10 mouse cellular contexts compared by ENCODE assay signal in the genomic region with DNA sequence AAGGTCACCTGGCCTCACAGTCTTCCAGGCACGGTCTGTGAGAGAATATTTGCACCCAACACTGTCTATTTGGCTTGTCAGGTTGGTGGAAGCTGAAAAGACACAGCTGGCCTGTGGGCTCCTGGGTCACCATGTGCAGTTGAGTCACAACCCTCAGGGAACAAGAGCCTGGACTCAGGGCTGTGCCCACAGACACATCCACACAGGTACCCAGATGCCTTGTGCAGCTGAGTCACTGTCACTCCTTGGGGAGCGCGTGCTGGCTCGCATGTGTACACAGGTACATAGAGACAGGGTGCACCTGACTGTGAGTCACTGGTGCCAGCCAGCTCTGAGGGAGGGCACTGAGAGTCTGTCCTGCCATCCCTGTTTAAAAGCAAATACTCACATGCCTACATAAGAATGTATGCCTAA.
A peak's percentile ranks its signal among the peaks of the same experiment; 100 is the strongest.
DNase-seq lines count a peak whose midpoint lies in the region; ATAC-seq and TF ChIP-seq lines count a peak whose summit lies in the region.
"Had no signal": no experiment of that assay in that cellular context is flagged by ENCODE, and none has a peak within 500 bp of the region (broad histone marks: within the 10 kb centered on the region; RNA-seq: fewer than 3 reads in every experiment).

No protein-coding gene starts in this region.

- TF ChIP-seq POLR2A in heart, adult 2 months (IDR thresholded peaks at IDR 0.05; ENCODE audit: insufficient read depth, low read depth, low read length): no peak
- TF ChIP-seq POLR2A in lung, adult 2 months (IDR thresholded peaks at IDR 0.05; ENCODE audit: borderline replicate concordance, extremely low read depth, low read depth, low read length): no peak

- no peaks in the 10 kb centered on the region for H3K36me3 ChIP-seq in forebrain, embryonic 10.5 days (replicated peaks)
- H3K36me3 ChIP-seq in forebrain, embryonic 16.5 days (ENCODE audit: control insufficient read depth, insufficient read depth): no peaks in the 10 kb centered on the region
- no peaks in the 10 kb centered on the region for H3K36me3 ChIP-seq in heart, adult 2 months (ENCODE audit: control insufficient read depth, insufficient read depth, low read length)
- H3K36me3 ChIP-seq: embryonic facial prominence, embryonic 12.5 days; hindbrain, embryonic 12.5 days had no signal

- H3K27me3 ChIP-seq in forebrain, embryonic 10.5 days (ENCODE audit: poor library complexity, severe bottlenecking): no peaks in the 10 kb centered on the region
- H3K27me3 ChIP-seq in forebrain, embryonic 16.5 days (replicated peaks; ENCODE audit: control insufficient read depth, insufficient read depth, low read length): no peaks in the 10 kb centered on the region
- no peaks in the 10 kb centered on the region for H3K27me3 ChIP-seq in heart, adult 2 months (ENCODE audit: control insufficient read depth, insufficient read depth, low read length)
- H3K27me3 ChIP-seq: embryonic facial prominence, embryonic 12.5 days; hindbrain, embryonic 12.5 days had no signal

- no peak overlapping the region for H3K4me2 ChIP-seq in forebrain, embryonic 16.5 days (ENCODE audit: low read length)
- H3K4me2 ChIP-seq: embryonic facial prominence, embryonic 12.5 days; hindbrain, embryonic 12.5 days had no signal

- H3K4me3 ChIP-seq in forebrain, embryonic 10.5 days: no peak overlapping the region
- no peak overlapping the region for H3K4me3 ChIP-seq in forebrain, embryonic 16.5 days (replicated peaks; ENCODE audit: low read length)
- H3K4me3 ChIP-seq in heart, adult 2 months: no peak overlapping the region
- H3K4me3 ChIP-seq in lung, adult 2 months (replicated peaks; ENCODE audit: extremely low read depth, low read depth, low read length): no peak overlapping the region
- H3K4me3 ChIP-seq: embryonic facial prominence, embryonic 12.5 days; hindbrain, embryonic 12.5 days had no signal

- peaks cover 14% of the 10 kb centered on the region for H3K4me1 ChIP-seq in forebrain, embryonic 10.5 days
- H3K4me1 ChIP-seq in forebrain, embryonic 16.5 days (replicated peaks; ENCODE audit: control insufficient read depth, insufficient read depth, low read length): 0 out of 2 replicates have a peak, but pooled peaks cover 2% of the 10 kb centered on the region
- H3K4me1 ChIP-seq in heart, adult 2 months (ENCODE audit: control insufficient read depth, insufficient read depth, low read length): peaks cover 10% of the 10 kb centered on the region
- H3K4me1 ChIP-seq in lung, adult 2 months (ENCODE audit: control insufficient read depth, insufficient read depth, low read length): peaks cover 7% of the 10 kb centered on the region; the same call in 1 of the 2 replicates
- H3K4me1 ChIP-seq: hindbrain, embryonic 12.5 days had no signal

- no peaks in the 10 kb centered on the region for H3K79me2 ChIP-seq in heart, adult 2 months (replicated peaks; ENCODE audit: control insufficient read depth, insufficient read depth, low read length)

- WGBS in forebrain, embryonic 10.5 days: 88% methylated on average over 4 of the region's 4 CpGs
- 89% methylated on average over 4 of the region's 4 CpGs for WGBS in forebrain, embryonic 16.5 days
- WGBS in heart, adult 2 months: 77% methylated on average over 4 of the region's 4 CpGs
- WGBS in lung, adult 2 months: 53% methylated on average over 4 of the region's 4 CpGs

- H3K9ac ChIP-seq in forebrain, embryonic 16.5 days (replicated peaks; ENCODE audit: low read depth, low read length): no peak overlapping the region
- no peak overlapping the region for H3K9ac ChIP-seq in heart, adult 2 months (ENCODE audit: low read depth, low read length)
- H3K9ac ChIP-seq: embryonic facial prominence, embryonic 12.5 days; hindbrain, embryonic 12.5 days had no signal

- DNase-seq in forebrain, embryonic 10.5 days (ENCODE audit: extremely low spot score, low spot score): no peak
- DNase-seq in 3134 (ENCODE audit: extremely low read depth, insufficient read length, low spot score) (peak; percentile 86), adipocyte (ENCODE audit: low spot score) (no peak)
- peak; percentile 49 to 60 for DNase-seq in heart, adult 2 months
- DNase-seq in lung, adult 2 months: peak; percentile 33
- no peak for DNase-seq in ovary, postnatal 14 days (ENCODE audit: low spot score)

- no peak for TF ChIP-seq EP300 in heart, adult 2 months (IDR thresholded peaks at IDR 0.05; ENCODE audit: insufficient read depth, low read depth, low read length)

- no peak for TF ChIP-seq CTCF in heart, adult 2 months (IDR thresholded peaks at IDR 0.05)
- TF ChIP-seq CTCF in lung, adult 2 months (IDR thresholded peaks at IDR 0.05; ENCODE audit: insufficient read depth, low read length): no peak

- intact Hi-C loops in heart, adult 2 months (cut with DNase I): loop anchor here (1.0 to 5.0 kb wide), 3 partner anchors 342 to 514 kb away; no protein-coding TSS in a partner anchor

- 0 out of 2 replicates have a peak overlapping the region, but pooled peaks have one; percentile 45 for H3K27ac ChIP-seq in forebrain, embryonic 10.5 days
- H3K27ac ChIP-seq in forebrain, embryonic 16.5 days (ENCODE audit: low read length): no peak overlapping the region
- peak overlapping the region; percentile 77 for H3K27ac ChIP-seq in heart, adult 2 months
- H3K27ac ChIP-seq: embryonic facial prominence, embryonic 12.5 days; hindbrain, embryonic 12.5 days had no signal

- no peaks in the 10 kb centered on the region; the same call in 1 of the 2 replicates for H3K9me3 ChIP-seq in forebrain, embryonic 10.5 days
- no peaks in the 10 kb centered on the region for H3K9me3 ChIP-seq in forebrain, embryonic 16.5 days (ENCODE audit: control insufficient read depth, low read length)
- H3K9me3 ChIP-seq: embryonic facial prominence, embryonic 12.5 days; hindbrain, embryonic 12.5 days had no signal

- ATAC-seq in forebrain, embryonic 16.5 days: no peak
- ATAC-seq in inflammation-experienced regulatory T-cells, adult 6 months: no peak

Comparison
In these comparisons a context has a peak if more than half of its experiments do, and no peak if none do; other contexts are left out.
1. DNase-seq: peak in 3134 (single experiment), heart, adult 2 months (2 of 2) and lung, adult 2 months (single experiment); none in forebrain, embryonic 10.5 days (single experiment), adipocyte (single experiment) and ovary, postnatal 14 days (single experiment).